Mouse (Mus musculus) hindbrain, postnatal 0 days (tissue): ENCODE measurements around the gene Ncoa7. TPM values are rescaled to one million over a fixed set of nuclear protein-coding genes. Genes with fewer than 3 reads are reported as not detected.

Experiments used
- ATAC-seq: fragments of 200-750 bp; cut with Nextera tagmentation; 2 replicates; pipeline ENCODE4 v1.8.0; 2017; ENCODE audit warnings: mild to moderate bottlenecking, moderate TSS enrichment, moderate library complexity
- DNase-seq: peaks from one replicate; pipeline ENCODE4 v3.0.0-alpha.2; 2015; ENCODE audit warnings: low spot score
- H3K27ac ChIP-seq: fragments of 300-500 bp; sonication (generic); 2 replicates; pipeline ENCODE4 v1.5.1; 2014; ENCODE audit warnings: mild to moderate bottlenecking
- H3K27me3 ChIP-seq: fragments of 300-500 bp; sonication (generic); 2 replicates; pipeline ENCODE4 v1.6.1; 2014; ENCODE audit warnings: low read length, mixed read lengths; ENCODE audit not compliant: insufficient read depth
- H3K36me3 ChIP-seq: fragments of 300-500 bp; sonication (generic); 2 replicates; pipeline ENCODE4 v1.6.1; 2014; ENCODE audit warnings: low read length, mixed read lengths; ENCODE audit not compliant: insufficient read depth
- H3K4me1 ChIP-seq: fragments of 300-500 bp; sonication (generic); 2 replicates; pipeline ENCODE4 v1.6.1; 2014; ENCODE audit warnings: antibody characterized with exemption, low read length, mixed read lengths; ENCODE audit not compliant: insufficient read depth
- H3K4me2 ChIP-seq: fragments of 300-500 bp; sonication (generic); 2 replicates; pipeline ENCODE4 v1.6.1; 2014; ENCODE audit warnings: low read depth, mild to moderate bottlenecking, low read length, moderate library complexity, mixed read lengths
- H3K4me3 ChIP-seq: fragments of 300-500 bp; sonication (generic); 2 replicates; pipeline ENCODE4 v1.5.1; 2014; ENCODE audit warnings: low read length
- H3K9ac ChIP-seq: fragments of 300-500 bp; sonication (generic); replicated peaks from 2 replicates; pipeline ENCODE4 v1.6.1; 2014; ENCODE audit warnings: mild to moderate bottlenecking, low read length, moderate library complexity, mixed read lengths
- H3K9me3 ChIP-seq: fragments of 300-500 bp; sonication (generic); 2 replicates; pipeline ENCODE4 v1.6.1; 2016; ENCODE audit warnings: low read length, mixed read lengths
- CTCF ChIP-seq: IDR thresholded peaks from 2 replicates; pipeline ENCODE4 v1.5.1; 2016; ENCODE audit warnings: antibody characterized with exemption, control low read depth, low read depth
- WGBS: fragments of 180-500 bp; shearing (Covaris S2); extraction: QIAGEN DNeasy Blood & Tissue Kit; methylation state at CpG from one replicate; pipeline ENCODE4 v1.1.7; 2014; 5-methylcytosine and 5-hydroxymethylcytosine counted together
- polyA plus RNA-seq: library from polyadenylated mRNA; unstranded; fragments of >200 nt; fragmentation: Nextera tagmentation; extraction: Ambion mirVana; gene quantifications from 2 replicates; pipeline ENCODE4 v1.2.1, GENCODE M21; 2015
- total RNA-seq: library from RNA; depleted of rRNA; stranded (reverse); fragments of >200 nt; gene quantifications from 2 replicates; pipeline ENCODE4 v1.2.3, GENCODE M21; 2014

The Ncoa7 gene
- total and polyA plus RNA-seq, 2 experiments from 2014 or later: 19.8 to 24.4 TPM

DNA sequence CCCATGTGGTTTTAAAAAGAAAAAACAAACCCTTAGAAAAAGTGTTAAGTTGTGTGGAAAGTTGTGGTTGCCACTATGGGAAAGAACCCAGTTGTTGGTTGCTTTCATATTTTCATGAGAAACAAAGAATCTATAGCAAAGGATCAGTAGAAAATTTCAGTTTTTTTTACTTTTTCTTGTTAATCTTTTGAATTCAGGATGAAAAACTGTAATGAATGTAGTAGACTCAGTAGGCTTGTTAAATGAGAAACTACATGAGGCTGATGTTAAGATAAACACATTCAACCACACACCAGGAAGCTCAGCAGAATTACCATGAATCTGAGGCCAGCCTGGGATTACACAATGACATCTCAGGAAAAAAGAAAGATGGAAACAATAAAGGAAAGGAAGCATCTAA lies 87.0 kb downstream of the Ncoa7 start:
- DNase-seq (no peak), ATAC-seq (no peak)
- Histone ChIP-seq H3K36me3 (no peaks in the 10 kb centered on the region), H3K9me3 (no peaks in the 10 kb centered on the region), H3K9ac (no peak overlapping the region), H3K27me3 (no peaks in the 10 kb centered on the region), H3K4me2 (no peak overlapping the region), H3K4me1 (no peaks in the 10 kb centered on the region), H3K27ac (no peak overlapping the region), H3K4me3 (no peak overlapping the region)
- TF ChIP-seq CTCF: no peak

DNA sequence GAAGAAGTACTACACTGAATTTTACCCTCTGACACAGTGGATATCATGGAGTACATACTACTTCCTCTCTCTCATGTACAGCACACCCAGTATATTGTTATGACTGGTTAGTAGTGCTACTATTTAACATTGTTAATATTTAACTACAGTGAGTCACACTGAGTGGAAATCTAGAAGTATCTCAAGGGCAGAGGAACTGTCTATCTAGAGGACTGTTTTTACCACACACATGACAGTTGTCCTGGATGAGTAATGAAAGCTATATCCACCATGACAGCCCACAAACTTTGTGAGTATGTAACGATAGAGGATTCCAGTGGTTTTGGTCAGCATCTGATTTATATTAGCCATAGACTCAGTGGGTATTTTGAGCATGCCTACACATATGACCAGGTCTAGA lies 90.6 kb downstream of the Ncoa7 start:
- H3K9me3 ChIP-seq: no peaks in the 10 kb centered on the region
- H3K4me3 ChIP-seq: no peak overlapping the region
- no peak for TF ChIP-seq CTCF
- H3K36me3 ChIP-seq: no peaks in the 10 kb centered on the region
- no peaks in the 10 kb centered on the region for H3K4me1 ChIP-seq
- DNase-seq (no peak), ATAC-seq (no peak)
- H3K27ac ChIP-seq: no peak overlapping the region
- no peak overlapping the region for H3K4me2 ChIP-seq
- H3K9ac ChIP-seq: no peak overlapping the region
- 93% methylated on average over 1 of the region's 1 CpGs for WGBS
- no peaks in the 10 kb centered on the region for H3K27me3 ChIP-seq

DNA sequence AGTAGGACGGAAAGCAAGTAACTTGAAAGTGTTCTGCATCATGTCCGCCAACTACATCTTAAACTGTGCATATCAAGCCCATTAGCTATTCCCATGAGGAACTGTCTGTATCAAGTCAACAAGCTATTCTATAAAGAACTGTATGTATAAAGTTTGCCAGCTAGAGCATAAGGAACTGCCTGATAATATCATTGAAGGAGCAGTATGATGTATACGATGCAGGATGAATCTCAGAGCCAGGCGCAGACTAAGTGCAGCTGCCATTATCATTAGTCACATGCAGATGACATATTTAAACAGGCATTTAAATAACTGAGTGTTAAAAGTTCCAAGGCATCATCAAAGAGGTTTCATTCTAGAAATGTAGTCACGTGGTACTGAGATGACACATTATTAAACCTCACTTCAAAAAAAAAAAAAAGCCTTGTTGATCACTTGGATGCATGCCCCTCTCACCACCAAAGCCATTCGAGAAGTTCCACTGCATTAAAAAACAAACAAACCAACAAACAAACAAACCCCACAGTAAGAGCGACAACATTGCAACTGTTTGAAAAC lies 93.2 kb downstream of the Ncoa7 start:
- DNase-seq: no peak
- Histone ChIP-seq H3K27me3 (no peaks in the 10 kb centered on the region), H3K9ac (no peak overlapping the region), H3K36me3 (no peaks in the 10 kb centered on the region), H3K4me1 (no peaks in the 10 kb centered on the region), H3K9me3 (no peaks in the 10 kb centered on the region), H3K4me2 (no peak overlapping the region), H3K27ac (no peak overlapping the region), H3K4me3 (no peak overlapping the region)
- 85% methylated on average over 7 of the region's 7 CpGs for WGBS
- no peak for TF ChIP-seq CTCF
- ATAC-seq: no peak

DNA sequence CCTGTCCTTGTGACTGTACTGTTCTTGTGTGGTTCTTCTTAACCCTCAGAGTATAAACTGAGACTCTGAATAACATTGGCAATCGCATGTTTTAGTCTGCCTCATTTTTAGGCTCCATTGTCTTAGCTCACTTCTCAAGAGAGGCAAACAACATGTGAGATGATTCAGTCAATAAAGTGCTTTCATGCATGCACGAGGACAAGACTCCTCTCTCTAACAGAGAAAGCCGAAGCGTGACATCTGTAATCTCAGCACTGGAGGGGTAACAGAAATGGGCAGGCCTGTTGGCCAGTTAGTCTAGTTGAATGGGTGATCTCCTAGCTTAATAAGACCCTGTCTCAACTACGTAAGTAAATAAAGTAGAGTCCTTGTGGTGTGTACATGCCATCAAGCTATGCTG lies 95.1 kb downstream of the Ncoa7 start:
- ATAC-seq (no peak), DNase-seq (no peak)
- Histone ChIP-seq H3K4me2 (no peak overlapping the region), H3K9ac (no peak overlapping the region), H3K36me3 (peaks cover 6% of the 10 kb centered on the region; the same call in 1 of the 2 replicates), H3K4me1 (no peaks in the 10 kb centered on the region), H3K9me3 (no peaks in the 10 kb centered on the region), H3K4me3 (no peak overlapping the region), H3K27ac (no peak overlapping the region), H3K27me3 (no peaks in the 10 kb centered on the region)
- 78% methylated on average over 5 of the region's 5 CpGs for WGBS
- TF ChIP-seq CTCF: no peak

DNA sequence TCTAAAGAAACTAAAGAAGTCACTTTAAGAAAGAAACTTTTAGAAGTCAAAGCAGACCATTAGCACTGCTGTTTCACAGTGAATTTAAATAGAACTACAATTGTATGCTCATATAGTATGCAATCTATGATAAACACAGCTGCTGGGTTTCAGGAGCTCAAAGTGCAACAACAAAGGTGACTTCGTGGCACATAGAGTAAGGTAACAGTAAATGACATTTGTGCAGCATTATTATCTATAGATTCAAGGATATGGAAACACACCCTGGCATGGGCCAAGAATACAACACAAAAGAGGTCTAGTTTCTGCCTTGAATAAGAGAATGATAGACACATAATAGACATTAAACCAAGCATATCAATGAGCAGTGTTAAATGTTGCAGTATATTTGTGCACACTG lies 100.5 kb downstream of the Ncoa7 start:
- no peak for TF ChIP-seq CTCF
- Histone ChIP-seq H3K4me2 (no peak overlapping the region), H3K36me3 (peaks cover 6% of the 10 kb centered on the region; the same call in 1 of the 2 replicates), H3K4me1 (no peaks in the 10 kb centered on the region), H3K9ac (no peak overlapping the region), H3K9me3 (no peaks in the 10 kb centered on the region), H3K27me3 (no peaks in the 10 kb centered on the region), H3K27ac (no peak overlapping the region), H3K4me3 (no peak overlapping the region)
- 84% methylated on average over 1 of the region's 1 CpGs for WGBS
- DNase-seq (no peak), ATAC-seq (no peak)

DNA sequence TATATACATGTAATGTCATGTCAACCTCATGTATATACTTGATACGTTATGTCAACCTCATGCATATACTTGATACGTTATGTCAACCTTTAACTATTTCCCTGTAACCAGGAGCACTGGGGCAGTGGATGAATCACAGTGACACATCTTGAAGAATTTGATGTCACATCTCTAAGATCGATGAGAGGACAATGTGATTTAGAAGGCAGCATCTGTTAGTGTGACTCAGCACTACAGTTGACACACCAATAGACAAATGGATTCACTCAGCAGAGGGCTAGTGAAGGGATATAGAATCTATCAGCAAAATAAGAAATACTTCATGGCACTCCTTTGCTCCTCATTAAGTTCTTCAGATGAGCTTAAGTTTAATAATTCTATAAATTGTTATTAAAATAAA lies 116.3 kb downstream of the Ncoa7 start:
- H3K4me3 ChIP-seq: no peak overlapping the region
- H3K9me3 ChIP-seq: no peaks in the 10 kb centered on the region
- 93% methylated on average over 3 of the region's 3 CpGs for WGBS
- DNase-seq (no peak), ATAC-seq (no peak)
- H3K27me3 ChIP-seq: no peaks in the 10 kb centered on the region
- TF ChIP-seq CTCF: no peak
- no peak overlapping the region for H3K27ac ChIP-seq
- no peaks in the 10 kb centered on the region for H3K4me1 ChIP-seq
- H3K36me3 ChIP-seq: peaks cover 6% of the 10 kb centered on the region; the same call in 1 of the 2 replicates
- no peak overlapping the region for H3K4me2 ChIP-seq
- no peak overlapping the region for H3K9ac ChIP-seq

DNA sequence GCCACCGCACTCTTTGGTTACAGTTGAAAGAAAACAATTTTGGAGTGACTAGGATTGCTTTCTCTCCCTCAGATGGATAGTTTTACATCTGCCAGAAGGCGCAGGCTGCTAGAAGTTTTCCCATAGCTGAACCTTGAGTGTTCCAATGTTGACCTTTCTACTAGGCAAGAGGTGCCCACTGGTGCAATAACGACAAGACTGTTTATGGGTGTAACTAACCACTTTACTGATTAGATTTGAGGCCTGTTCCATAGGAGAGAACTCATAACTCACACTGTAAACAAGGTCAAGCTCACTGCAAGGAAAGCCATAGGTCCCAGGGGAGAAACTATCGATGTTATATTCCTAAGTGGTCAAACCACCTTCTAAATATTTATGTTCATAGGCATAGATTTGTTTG lies 119.7 kb downstream of the Ncoa7 start:
- Histone ChIP-seq H3K4me2 (no peak overlapping the region), H3K4me1 (no peaks in the 10 kb centered on the region), H3K27ac (no peak overlapping the region), H3K36me3 (no peaks in the 10 kb centered on the region), H3K9ac (no peak overlapping the region), H3K9me3 (no peaks in the 10 kb centered on the region), H3K27me3 (no peaks in the 10 kb centered on the region), H3K4me3 (no peak overlapping the region)
- DNase-seq (no peak), ATAC-seq (no peak)
- 91% methylated on average over 4 of the region's 4 CpGs for WGBS
- no peak for TF ChIP-seq CTCF
